Mouse (Mus musculus) midbrain, embryonic 12.5 days (tissue): ENCODE measurements around the gene Pdcd6ip. TPM values are rescaled to one million over a fixed set of nuclear protein-coding genes. Genes with fewer than 3 reads are reported as not detected.

ENCODE experiments used
- ATAC-seq: fragments of 200-750 bp; cut with Nextera tagmentation; 2 replicates; pipeline ENCODE4 v1.8.0; 2017; ENCODE audit warnings: low read depth, moderate TSS enrichment, moderate library complexity; ENCODE audit not compliant: low FRiP score
- H3K27ac ChIP-seq: fragments of 300-500 bp; sonication (generic); replicated peaks from 2 replicates; pipeline ENCODE4 v1.5.1; 2016; ENCODE audit warnings: mild to moderate bottlenecking
- H3K27me3 ChIP-seq: fragments of 300-500 bp; sonication (generic); 2 replicates; pipeline ENCODE4 v1.6.1; 2016; ENCODE audit warnings: mild to moderate bottlenecking
- H3K36me3 ChIP-seq: fragments of 300-500 bp; sonication (generic); 2 replicates; pipeline ENCODE4 v1.6.1; 2016
- H3K4me1 ChIP-seq: fragments of 300-500 bp; sonication (generic); 2 replicates; pipeline ENCODE4 v1.6.1; 2016
- H3K4me2 ChIP-seq: fragments of 300-500 bp; sonication (generic); replicated peaks from 2 replicates; pipeline ENCODE4 v1.6.1; 2016; ENCODE audit warnings: mild to moderate bottlenecking, moderate library complexity
- H3K4me3 ChIP-seq: fragments of 300-500 bp; sonication (generic); 2 replicates; pipeline ENCODE4 v1.5.1; 2016; ENCODE audit warnings: mild to moderate bottlenecking
- H3K9ac ChIP-seq: fragments of 300-500 bp; sonication (generic); replicated peaks from 2 replicates; pipeline ENCODE4 v1.6.1; 2016; ENCODE audit warnings: mild to moderate bottlenecking, moderate library complexity
- H3K9me3 ChIP-seq: fragments of 300-500 bp; sonication (generic); 2 replicates; pipeline ENCODE4 v1.6.1; 2016; ENCODE audit warnings: mild to moderate bottlenecking
- WGBS: fragments of 180-500 bp; shearing (Covaris S2); methylation state at CpG from one replicate; pipeline ENCODE4 v1.1.7; 2016; 5-methylcytosine and 5-hydroxymethylcytosine counted together
- polyA plus RNA-seq: library from polyadenylated mRNA; unstranded; fragments of >200 nt; fragmentation: Nextera tagmentation; extraction: Ambion mirVana; gene quantifications from 2 replicates; pipeline ENCODE4 v1.2.1, GENCODE M21; 2016

The Pdcd6ip gene
- 55.1 and 57.9 TPM in 2 replicates for polyA plus RNA-seq

DNA sequence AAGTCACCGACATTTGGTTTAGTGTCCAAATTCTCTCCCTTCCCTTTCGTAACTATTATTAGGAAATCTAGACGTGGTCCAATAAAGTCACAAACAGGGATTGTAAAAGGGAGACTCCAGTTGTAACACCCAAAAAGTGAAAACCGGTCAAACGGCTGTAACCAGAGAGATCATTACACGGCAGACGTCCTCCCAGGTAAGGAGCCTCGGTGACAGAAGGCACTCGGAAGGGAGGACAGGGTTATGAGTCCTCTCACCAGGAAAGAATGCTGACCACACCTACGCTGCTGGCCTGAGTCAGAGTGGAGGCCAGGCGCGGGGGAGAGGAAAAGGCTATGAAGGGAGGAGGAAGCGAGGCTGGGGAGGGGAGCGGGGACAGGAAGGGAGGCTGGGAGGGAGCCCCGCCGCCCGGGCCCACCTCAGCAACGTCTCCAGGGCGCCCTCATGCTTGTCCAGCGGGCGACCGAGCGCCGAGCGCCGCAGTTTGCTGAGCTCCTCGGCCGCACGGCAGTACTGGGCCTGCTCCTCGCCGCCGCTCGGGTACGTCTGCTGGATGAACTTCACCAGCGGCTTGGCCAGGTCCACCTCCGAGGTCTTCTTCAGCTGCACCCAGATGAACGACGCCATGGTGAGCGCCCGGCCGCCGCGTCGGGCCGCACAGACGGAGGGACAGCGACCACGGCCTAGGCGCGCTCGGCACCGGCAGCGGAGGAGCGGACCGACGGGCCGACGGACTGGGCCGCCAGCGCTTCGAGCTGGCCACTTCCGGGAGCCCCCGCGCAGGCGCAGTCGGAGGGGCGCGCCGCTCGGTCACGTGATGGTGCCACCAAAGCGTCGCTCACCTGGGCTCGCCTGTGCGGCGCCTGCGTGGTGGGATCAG lies at the start of gene Pdcd6ip:
Pdcd6ip (minus strand) TSS at position 779 of the 880 bp plus-strand sequence.
- ATAC-seq, result peak; percentile 94

GRCm38 (mm10) chr9:113755888-113756719 lies 48.0 kb upstream of the Pdcd6ip start:
- Histone ChIP-seq H3K4me1 (no peaks in the 10 kb centered on the region), H3K4me2 (no peak overlapping the region), H3K36me3 (peaks cover 12% of the 10 kb centered on the region; the same call in 1 of the 2 replicates), H3K27ac (no peak overlapping the region), H3K9me3 (no peaks in the 10 kb centered on the region), H3K4me3 (no peak overlapping the region), H3K27me3 (no peaks in the 10 kb centered on the region), H3K9ac (no peak overlapping the region)
- no peak for ATAC-seq
- WGBS, result 90% methylated on average over 15 of the region's 15 CpGs

More for the DNA sequence above, at the start of gene Pdcd6ip:
- Histone ChIP-seq H3K9ac (peak within 1 kb of the TSS; percentile 93), H3K4me2 (peak within 1 kb of the TSS; percentile 69), H3K4me3 (peak within 1 kb of the TSS; percentile 87), H3K36me3 (no peaks in the 10 kb centered on the region), H3K4me1 (peaks cover 23% of the 10 kb centered on the region), H3K9me3 (no peaks in the 10 kb centered on the region), H3K27ac (peak within 1 kb of the TSS; percentile 77), H3K27me3 (no peaks in the 10 kb centered on the region)
- 2% methylated on average over 74 of the region's 77 CpGs for WGBS

DNA sequence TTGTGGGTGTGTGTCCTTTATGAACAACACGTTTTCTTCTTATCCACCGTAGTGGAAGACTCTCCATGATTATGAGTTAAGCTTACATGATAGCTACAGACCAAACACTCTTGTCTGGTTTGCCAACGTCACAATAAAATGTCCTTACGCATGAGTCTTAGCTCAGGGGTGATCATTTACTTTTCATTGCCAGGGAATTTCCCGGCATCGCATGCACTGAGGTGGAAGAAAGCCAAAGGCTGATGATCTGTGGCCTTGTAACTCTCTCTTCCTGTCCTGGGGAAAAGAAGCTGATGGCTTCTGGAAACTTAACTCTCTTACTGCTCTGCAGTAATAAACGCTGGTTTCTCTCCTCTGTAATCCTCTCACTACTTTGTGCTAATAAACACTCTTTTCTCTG lies 41.3 kb upstream of the Pdcd6ip start:
- no peaks in the 10 kb centered on the region for H3K27me3 ChIP-seq

DNA sequence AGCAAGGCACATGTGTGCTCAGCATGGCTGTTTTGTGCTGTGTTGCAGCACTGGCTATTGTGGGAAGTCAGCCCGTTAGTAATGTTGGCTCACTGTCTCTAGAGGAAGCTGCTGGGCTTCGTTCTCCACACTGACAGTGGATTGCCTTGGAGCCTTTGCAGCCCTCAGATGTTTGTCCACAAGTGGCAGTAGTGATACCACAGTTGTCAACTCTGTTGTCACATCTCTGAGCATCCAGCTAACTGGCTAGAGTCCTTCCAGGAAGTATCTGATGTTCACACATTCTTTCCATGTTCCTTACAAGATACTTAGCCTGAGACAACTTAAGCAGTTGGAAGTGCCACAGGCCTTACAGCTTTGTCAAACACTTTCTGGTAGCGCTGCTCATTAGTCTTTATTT lies 35.2 kb upstream of the Pdcd6ip start:
- WGBS, result 56% methylated on average over 3 of the region's 3 CpGs
- H3K4me2 ChIP-seq, result peak overlapping the region; percentile 80; the same call in 1 of the 2 replicates
- no peaks in the 10 kb centered on the region for H3K36me3 ChIP-seq
- no peak overlapping the region for H3K9ac ChIP-seq
- no peaks in the 10 kb centered on the region for H3K27me3 ChIP-seq
- H3K4me1 ChIP-seq, result peaks cover 15% of the 10 kb centered on the region
- H3K4me3 ChIP-seq, result no peak overlapping the region
- ATAC-seq, result no peak
- no peak overlapping the region for H3K27ac ChIP-seq
- no peaks in the 10 kb centered on the region for H3K9me3 ChIP-seq

More for the DNA sequence above, 41.3 kb upstream of the Pdcd6ip start:
- no peak for ATAC-seq
- H3K36me3 ChIP-seq, result peaks cover 5% of the 10 kb centered on the region
- H3K4me1 ChIP-seq, result no peaks in the 10 kb centered on the region
- WGBS, result 86% methylated on average over 7 of the region's 7 CpGs
- no peak overlapping the region for H3K27ac ChIP-seq
- no peak overlapping the region for H3K4me3 ChIP-seq
- H3K4me2 ChIP-seq, result no peak overlapping the region
- H3K9me3 ChIP-seq, result no peaks in the 10 kb centered on the region
- H3K9ac ChIP-seq, result no peak overlapping the region

DNA sequence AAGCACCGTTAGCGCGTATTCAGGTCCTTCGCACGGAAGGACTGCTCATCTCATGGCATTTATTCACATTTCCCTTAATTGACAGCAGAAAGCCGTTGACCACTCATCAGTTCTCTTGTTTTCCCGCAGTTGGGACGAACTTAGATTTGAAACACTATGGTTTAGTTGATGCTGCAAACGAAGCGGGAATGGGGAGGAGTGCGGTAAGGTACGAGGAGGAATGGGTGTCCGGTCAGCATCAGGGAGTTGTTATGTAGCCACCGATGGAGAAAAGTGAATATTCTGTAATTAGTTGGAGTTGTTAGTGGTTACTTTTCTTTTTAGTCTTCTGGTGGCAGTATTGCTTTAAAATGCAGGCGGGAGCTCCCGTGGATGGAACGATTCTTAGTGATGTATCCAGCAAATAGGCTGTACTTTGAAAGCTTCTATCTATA lies 34.3 kb upstream of the Pdcd6ip start:
- no peaks in the 10 kb centered on the region for H3K27me3 ChIP-seq
- no peaks in the 10 kb centered on the region for H3K36me3 ChIP-seq
- no peaks in the 10 kb centered on the region for H3K9me3 ChIP-seq
- no peak overlapping the region for H3K27ac ChIP-seq
- WGBS, result 4% methylated on average over 17 of the region's 17 CpGs
- H3K4me3 ChIP-seq, result peak overlapping the region; percentile 94
- H3K4me1 ChIP-seq, result peaks cover 15% of the 10 kb centered on the region
- H3K9ac ChIP-seq, result peak overlapping the region; percentile 84
- no peak for ATAC-seq
- H3K4me2 ChIP-seq, result peak overlapping the region; percentile 80

DNA sequence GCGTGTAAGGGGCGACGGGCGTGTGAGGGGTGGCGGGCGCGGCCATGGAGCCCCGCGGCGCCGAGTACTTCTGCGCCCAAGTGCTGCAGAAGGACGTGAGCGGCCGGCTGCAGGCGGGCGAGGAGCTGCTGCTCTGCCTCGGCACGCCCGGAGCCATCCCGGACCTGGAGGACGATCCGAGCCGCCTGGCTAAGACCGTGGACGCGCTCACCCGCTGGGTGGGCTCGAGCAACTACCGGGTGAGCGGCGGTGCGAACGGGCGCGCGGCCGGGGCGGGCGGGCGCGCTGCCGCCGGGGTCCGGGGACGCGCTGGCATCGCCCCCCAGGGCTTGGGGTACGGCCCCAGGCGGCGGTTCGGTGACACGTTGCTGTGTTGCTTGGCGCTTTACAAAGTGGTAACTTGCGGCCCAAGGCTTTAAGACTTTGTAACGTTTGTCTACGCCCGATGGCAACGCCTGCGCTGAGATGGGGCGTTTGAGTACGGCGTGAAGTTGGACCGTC lies 33.6 kb upstream of the Pdcd6ip start:
- Histone ChIP-seq H3K36me3 (no peaks in the 10 kb centered on the region), H3K27me3 (no peaks in the 10 kb centered on the region), H3K27ac (peak overlapping the region; percentile 77), H3K9me3 (no peaks in the 10 kb centered on the region), H3K4me1 (peaks cover 15% of the 10 kb centered on the region), H3K9ac (peak overlapping the region; percentile 84), H3K4me3 (peak overlapping the region; percentile 94), H3K4me2 (peak overlapping the region; percentile 80)
- ATAC-seq, result no peak; the same call in 1 of the 2 replicates
- WGBS, result under 1% methylated on average over 61 of the region's 64 CpGs

GRCm38 (mm10) chr9:113741108-113741636 lies 33.1 kb upstream of the Pdcd6ip start, which contains the start of gene Clasp2:
Gene Clasp2, plus strand, starts transcription at chr9:113741473.
- peaks cover 15% of the 10 kb centered on the region for H3K4me1 ChIP-seq
- peak within 1 kb of the TSS; percentile 94 for H3K4me3 ChIP-seq
- H3K27ac ChIP-seq, result peak within 1 kb of the TSS; percentile 77
- no peaks in the 10 kb centered on the region for H3K27me3 ChIP-seq
- no peaks in the 10 kb centered on the region for H3K9me3 ChIP-seq
- ATAC-seq, result peak; percentile 98
- H3K36me3 ChIP-seq, result no peaks in the 10 kb centered on the region
- H3K9ac ChIP-seq, result peak within 1 kb of the TSS; percentile 84
- under 1% methylated on average over 54 of the region's 63 CpGs for WGBS
- peak within 1 kb of the TSS; percentile 80 for H3K4me2 ChIP-seq

GRCm38 (mm10) chr9:113738941-113739340 lies 30.9 kb upstream of the Pdcd6ip start:
- no peak overlapping the region for H3K4me3 ChIP-seq
- no peaks in the 10 kb centered on the region for H3K9me3 ChIP-seq
- H3K27me3 ChIP-seq, result no peaks in the 10 kb centered on the region
- no peak overlapping the region for H3K9ac ChIP-seq
- H3K4me2 ChIP-seq, result no peak overlapping the region
- no peak overlapping the region for H3K27ac ChIP-seq
- H3K4me1 ChIP-seq, result peaks cover 15% of the 10 kb centered on the region
- ATAC-seq, result no peak
- WGBS, result 88% methylated on average over 6 of the region's 6 CpGs
- H3K36me3 ChIP-seq, result no peaks in the 10 kb centered on the region

DNA sequence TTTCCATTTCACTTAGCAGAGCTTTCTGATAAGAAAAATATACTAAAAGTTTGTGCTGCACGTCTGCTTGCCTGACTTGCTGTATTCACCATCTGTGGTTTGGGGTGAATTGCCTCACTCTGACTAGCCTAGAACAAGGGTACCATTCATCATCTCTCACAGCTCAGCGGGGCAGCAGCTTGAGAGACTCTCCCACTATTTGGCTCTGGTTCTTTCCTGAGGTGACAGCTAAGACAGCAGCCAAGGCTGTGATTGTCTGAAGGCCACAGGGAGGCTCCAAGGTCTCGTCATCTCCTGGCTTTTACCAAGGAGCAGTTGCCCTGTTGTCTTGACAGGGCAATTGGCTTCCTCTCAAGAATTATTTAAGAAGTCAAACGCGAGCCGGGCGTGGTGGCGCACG lies 30.0 kb upstream of the Pdcd6ip start:
- Histone ChIP-seq H3K9me3 (no peaks in the 10 kb centered on the region), H3K4me3 (no peak overlapping the region), H3K4me1 (peaks cover 9% of the 10 kb centered on the region), H3K27ac (no peak overlapping the region), H3K9ac (no peak overlapping the region), H3K4me2 (no peak overlapping the region), H3K36me3 (no peaks in the 10 kb centered on the region), H3K27me3 (no peaks in the 10 kb centered on the region)
- ATAC-seq, result no peak
- WGBS, result 71% methylated on average over 9 of the region's 9 CpGs

GRCm38 (mm10) chr9:113735920-113736319 lies 27.9 kb upstream of the Pdcd6ip start:
- Histone ChIP-seq H3K36me3 (no peaks in the 10 kb centered on the region), H3K27ac (no peak overlapping the region), H3K9me3 (no peaks in the 10 kb centered on the region), H3K4me2 (no peak overlapping the region), H3K4me3 (no peak overlapping the region), H3K27me3 (no peaks in the 10 kb centered on the region), H3K9ac (no peak overlapping the region), H3K4me1 (peaks cover 4% of the 10 kb centered on the region)
- no peak for ATAC-seq

GRCm38 (mm10) chr9:113731540-113731939 lies 23.5 kb upstream of the Pdcd6ip start:
- WGBS, result 81% methylated on average over 3 of the region's 3 CpGs

More at GRCm38 (mm10) chr9:113731540-113731939, 23.5 kb upstream of the Pdcd6ip start:
- ATAC-seq, result no peak
- Histone ChIP-seq H3K36me3 (no peaks in the 10 kb centered on the region), H3K27me3 (no peaks in the 10 kb centered on the region), H3K4me1 (no peaks in the 10 kb centered on the region), H3K4me2 (no peak overlapping the region), H3K4me3 (no peak overlapping the region), H3K9me3 (no peaks in the 10 kb centered on the region), H3K9ac (no peak overlapping the region), H3K27ac (no peak overlapping the region)
